Mouse (Mus musculus) stomach, postnatal 0 days (tissue): ENCODE measurements around the gene Cdk20.
A peak's percentile ranks its signal among the peaks of the same experiment; 100 is the strongest.

Experiments used
- CTCF ChIP-seq: IDR thresholded peaks from 2 replicates; pipeline ENCODE4 v1.5.1; 2016; ENCODE audit warnings: antibody characterized with exemption, low read depth, mild to moderate bottlenecking, moderate library complexity
- EP300 ChIP-seq: optimal IDR thresholded peaks from 2 replicates; pipeline ENCODE3; 2016; ENCODE audit warnings: antibody characterized with exemption

- TF ChIP-seq EP300, result no peak
- peak; percentile 97 for TF ChIP-seq CTCF
Observed at GRCm38 (mm10) chr13:64438863-64439452, 6.8 kb downstream of the Cdk20 start.
